Mouse (Mus musculus): ENCODE measurements around the gene Cntn4.

DNA sequence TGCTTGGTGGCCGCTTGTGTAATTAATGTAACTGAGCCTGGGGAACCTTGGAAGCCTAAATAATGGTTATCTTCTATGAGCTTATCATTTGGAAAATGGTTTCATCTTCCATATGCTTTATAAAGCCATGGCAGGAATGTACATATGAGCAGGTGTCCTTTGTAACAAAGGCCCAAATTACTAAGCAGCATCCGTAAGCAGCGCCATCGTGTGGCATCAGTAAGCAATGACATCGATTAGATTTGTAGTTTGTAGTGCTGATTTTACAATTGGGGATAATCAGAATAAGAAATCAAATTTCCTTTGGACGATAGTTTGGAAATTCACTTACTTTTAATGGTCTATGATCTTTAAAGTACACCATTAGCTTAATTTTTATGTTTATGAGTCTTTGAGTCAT lies 64.6 kb downstream of the Cntn4 start:
- TF ChIP-seq CTCF (IDR thresholded peaks at IDR 0.05; ENCODE audit: low read depth), result no peak
- no peak for TF ChIP-seq EP300 (IDR thresholded peaks at IDR 0.05; ENCODE audit: low read depth)

Data from liver, embryonic 14.5 days (tissue).